Mouse (Mus musculus): ENCODE data around the gene Pik3r4.

Gene Pik3r4

GRCm38 (mm10) chr9:105697764-105698396, 55.1 kb downstream of the Pik3r4 start:
- peak; percentile 63 for DNase-seq (ENCODE audit: low read depth, low spot score)

- DNase-seq (ENCODE audit: low read depth, low spot score) = no peak
Measured at GRCm38 (mm10) chr9:105700702-105701101, 57.9 kb downstream of the Pik3r4 start.

- DNase-seq (ENCODE audit: low read depth, low spot score) = peak; percentile 93
Measured at GRCm38 (mm10) chr9:105701966-105702365, 59.2 kb downstream of the Pik3r4 start.

- DNase-seq (ENCODE audit: low read depth, low spot score) = no peak
Measured at GRCm38 (mm10) chr9:105704226-105704932, 61.6 kb downstream of the Pik3r4 start.

DNA sequence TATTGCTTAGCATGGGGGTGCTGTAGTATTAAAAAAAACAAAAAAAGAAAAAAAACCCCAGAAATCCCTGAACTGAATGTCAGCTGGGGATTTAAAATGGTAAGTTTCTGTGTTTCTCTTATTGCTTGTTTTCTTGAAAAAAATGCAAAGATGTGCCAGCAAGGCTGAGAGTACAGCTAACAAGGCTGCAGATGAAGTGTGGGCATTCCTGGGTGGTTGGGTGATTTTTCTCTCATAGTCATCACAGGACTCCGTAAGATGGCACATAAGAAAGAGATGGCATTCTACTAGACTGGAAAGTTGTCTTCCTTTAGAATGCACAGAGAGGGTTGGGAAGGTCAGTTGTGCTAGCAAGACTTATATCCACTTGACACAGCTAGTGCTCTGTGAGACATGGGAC, 62.2 kb downstream of the Pik3r4 start:
- DNase-seq (ENCODE audit: low read depth, low spot score) = no peak

DNA sequence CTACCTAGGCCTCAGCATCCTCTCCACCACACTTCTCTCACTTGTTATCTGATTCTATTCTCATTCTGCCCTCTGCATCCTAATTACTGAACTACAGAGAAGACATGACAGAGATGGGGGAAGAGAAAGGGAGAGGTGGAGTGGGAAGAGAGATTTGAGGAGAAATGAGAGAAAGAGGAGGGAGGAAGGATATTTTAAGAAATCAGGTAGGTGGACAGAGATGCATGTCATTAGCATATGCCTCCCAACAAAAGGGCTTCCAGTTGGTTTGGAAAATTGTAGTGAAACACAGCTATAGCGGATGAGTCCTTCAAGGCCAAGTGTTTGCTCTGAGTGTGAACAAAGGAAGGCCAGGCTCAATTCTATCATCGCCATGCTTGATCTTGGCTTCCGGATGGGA, 69.3 kb downstream of the Pik3r4 start:
- DNase-seq (ENCODE audit: low read depth, low spot score) = no peak

DNA sequence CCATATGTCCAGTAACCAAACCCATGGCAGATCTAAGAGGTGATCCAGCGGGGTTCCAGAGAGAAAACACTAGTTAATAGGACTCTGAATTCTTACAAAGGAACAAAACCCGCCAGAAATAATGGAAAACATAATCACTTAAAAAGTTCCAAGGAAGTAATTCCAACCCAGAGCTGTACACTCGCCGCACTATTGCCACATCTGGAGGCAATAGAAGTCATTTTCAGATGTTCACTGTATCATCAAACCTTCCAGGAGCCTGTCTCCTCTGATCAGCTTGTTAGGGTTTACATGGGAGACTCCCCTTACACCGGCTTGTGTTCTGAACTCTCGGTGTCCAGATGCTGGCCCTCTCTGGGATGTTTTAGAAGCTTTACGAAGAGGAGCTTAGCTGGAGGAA, 76.6 kb downstream of the Pik3r4 start:
- DNase-seq (ENCODE audit: low read depth, low spot score) = no peak

DNA sequence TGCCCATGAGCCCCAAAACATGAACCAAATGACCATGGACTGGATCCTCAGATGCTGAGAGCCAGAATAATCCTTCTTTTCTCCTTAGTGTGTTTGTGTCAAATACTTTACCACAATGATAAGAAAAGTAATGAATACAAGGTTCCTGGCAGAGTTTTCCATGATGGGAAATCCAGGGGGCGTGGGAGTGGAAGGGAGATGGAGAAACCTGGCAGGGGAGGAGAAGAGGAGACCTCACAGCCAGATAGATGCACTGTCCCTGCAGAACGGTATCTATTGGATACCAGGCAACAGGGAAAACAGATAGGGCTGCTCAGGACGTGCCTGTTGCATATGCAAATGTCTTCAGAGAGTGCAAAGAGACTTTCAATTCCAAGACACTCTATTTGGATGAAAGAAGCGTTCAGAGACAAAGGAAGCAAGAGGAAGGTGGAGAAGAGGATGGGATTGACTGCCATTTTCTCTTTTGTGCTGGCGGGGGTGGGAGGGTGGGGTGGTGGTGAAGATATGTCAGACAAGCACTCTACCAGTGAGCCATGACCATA, 77.1 kb downstream of the Pik3r4 start:
- DNase-seq (ENCODE audit: low read depth, low spot score) = no peak

DNA sequence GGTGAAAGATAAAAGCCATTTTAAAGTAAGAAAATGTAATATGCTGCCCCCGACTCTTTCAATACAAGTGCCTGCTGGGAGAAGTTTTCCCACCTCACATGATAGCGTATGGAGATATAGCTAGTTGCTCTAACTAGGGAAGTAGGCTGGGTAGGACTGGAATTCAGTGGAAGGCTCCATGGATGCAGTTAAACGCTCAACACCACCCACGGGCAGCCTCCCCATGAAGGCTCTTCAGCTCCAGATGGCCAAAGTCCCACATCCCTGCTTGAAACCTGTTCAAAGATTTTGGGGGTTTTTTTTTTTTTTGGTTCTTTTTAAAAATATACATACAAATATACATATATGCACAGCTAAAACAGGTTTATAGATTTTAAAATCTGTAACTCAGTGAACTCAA, 77.7 kb downstream of the Pik3r4 start:
- no peak for DNase-seq (ENCODE audit: low read depth, low spot score)

DNA sequence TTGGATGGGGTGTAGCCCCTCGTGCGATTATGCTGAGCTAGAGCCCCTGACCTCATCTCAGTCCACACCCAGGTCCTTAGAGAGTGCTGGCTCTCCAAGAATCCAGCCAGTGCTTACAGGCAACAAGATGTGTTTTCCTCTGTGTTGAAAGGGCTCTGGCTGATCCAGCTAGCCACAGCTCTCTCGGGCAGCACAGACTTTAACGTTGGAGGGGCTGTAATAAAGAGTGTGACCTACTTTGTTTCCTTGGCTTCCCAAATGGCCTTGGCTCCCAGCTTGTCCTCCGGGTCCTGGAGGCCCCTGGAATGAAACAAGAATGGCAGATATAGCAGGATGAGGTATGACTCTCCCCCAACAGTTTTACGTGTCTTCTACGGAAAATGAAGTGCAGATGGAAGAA, 89.2 kb downstream of the Pik3r4 start:
- no peak for DNase-seq (ENCODE audit: low read depth, low spot score)

DNA sequence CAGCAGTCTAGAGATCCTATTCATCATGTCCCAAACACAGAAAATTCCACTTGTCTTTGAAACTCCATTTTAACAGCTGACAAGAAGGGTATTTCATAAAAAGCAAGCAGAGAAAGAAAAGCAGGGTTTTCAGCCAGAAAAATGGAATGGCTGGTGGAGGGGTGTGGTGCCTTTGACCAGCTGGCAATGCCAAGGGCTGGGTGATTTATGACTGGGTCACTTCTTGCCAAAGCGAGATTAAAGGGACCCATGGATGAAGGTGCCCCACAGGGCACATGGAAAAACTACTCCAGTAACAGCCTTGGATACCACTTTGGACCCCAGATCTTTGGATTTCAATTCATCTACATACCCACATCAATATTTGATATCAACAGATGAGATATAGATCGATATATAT, 91.9 kb downstream of the Pik3r4 start:
- no peak for DNase-seq (ENCODE audit: low read depth, low spot score)

- no peak for DNase-seq (ENCODE audit: low read depth, low spot score)
Measured at GRCm38 (mm10) chr9:105735195-105735594, 92.4 kb downstream of the Pik3r4 start.
